Mouse (Mus musculus): ENCODE data around the gene Cog4.

- TF ChIP-seq CTCF (IDR thresholded peaks at IDR 0.05) (no peak), EP300 (IDR thresholded peaks at IDR 0.05; ENCODE audit: insufficient read depth, low read depth, low read length) (no peak)
These were observed 73.8 kb downstream of the Cog4 start for GRCm38 (mm10) chr8:110920032-110920772.
